Mouse (Mus musculus) left cerebral cortex, postnatal 36 days (tissue): Measurements from ENCODE around the gene Spx. TPM values are rescaled to one million over a fixed set of nuclear protein-coding genes. Genes with fewer than 3 reads are reported as not detected.

ENCODE experiments used
- DNase-seq, 2 experiments: peaks; one replicate each; pipeline ENCODE4 v3.0.0; 2021 to 2022; ENCODE audit warnings: low spot score in 2 of 2, mixed read lengths in 1 of 2
- intact Hi-C: fragments of 180-260 bp; cut with DNase I; formaldehyde crosslinking; loops from one replicate; pipeline ENCODE4 v1.15.1; 2025
- total RNA-seq, 2 experiments: library from RNA; stranded (reverse); gene quantifications; 2 replicates each; pipeline ENCODE4 v1.2.3; 2021

Gene Spx
- 1 to 10 TPM in 1 of 2 experiments, under 1 TPM in 1; 0.96 to 1.3 TPM for total RNA-seq

DNA sequence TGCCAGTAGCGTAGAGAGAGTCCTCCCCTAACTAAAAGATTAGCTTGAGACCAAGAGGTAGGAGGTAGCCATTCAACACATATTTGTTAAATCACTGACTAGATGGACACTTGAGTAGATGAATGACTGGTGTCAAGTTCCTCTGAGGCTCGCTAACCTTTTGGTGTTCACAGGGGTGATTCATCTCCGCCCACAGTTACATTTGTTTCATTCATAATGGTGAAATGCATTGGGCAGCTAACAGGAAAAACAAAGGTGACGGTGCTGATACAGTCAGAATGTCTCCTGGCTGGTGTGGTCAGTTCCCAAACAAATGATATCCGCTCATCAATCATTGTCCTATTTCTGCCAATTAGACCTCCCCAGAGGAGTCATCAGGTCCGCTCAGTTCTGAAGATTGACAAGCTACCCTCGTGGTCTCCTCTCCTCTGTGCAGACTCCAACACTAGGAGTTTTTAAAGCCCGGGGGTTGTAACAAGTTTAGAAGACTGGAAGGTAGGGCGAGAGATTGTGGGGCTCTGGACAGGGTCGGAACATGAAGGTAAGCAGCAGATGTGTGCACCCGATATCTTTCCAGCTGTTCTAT is at the start of gene Spx:
Gene Spx (plus strand): TSS at position 536 of the 586 bp plus-strand sequence.
- intact Hi-C loops = no loop called here
- no peak for DNase-seq

GRCm38 (mm10) chr6:142365742-142366472 is 47.3 kb upstream of the Spx start:
- intact Hi-C loops = loop anchor here (10.0 kb wide), 1 partner anchor 99 kb away; no protein-coding TSS in a partner anchor
- DNase-seq = no peak

DNA sequence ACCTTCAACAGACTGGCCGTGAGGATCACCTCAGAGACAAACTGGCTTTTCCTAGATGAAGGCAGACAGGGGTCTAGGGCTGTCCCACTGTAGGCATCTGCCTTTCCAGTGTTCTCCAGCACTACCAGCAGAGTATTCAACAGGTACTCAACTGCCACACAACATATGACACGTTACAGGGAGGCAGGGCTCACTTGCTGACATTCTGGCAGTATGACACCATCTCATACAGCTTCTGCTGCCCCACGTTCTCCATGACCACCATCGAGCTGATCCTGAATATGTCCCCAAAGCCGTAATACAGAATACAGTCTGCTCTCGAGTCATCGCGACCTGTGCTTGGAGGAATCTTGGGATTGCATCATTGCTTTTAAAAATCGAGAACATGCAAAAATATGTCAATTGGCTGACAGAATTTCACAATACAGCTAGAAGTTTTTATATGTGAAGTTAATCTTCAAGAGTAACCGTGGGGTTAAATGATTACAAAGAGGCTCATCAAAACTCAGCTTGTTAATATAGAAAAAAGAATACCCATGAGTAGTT is 46.7 kb upstream of the Spx start:
- intact Hi-C loops = loop anchor here (10.0 kb wide), 1 partner anchor 98 kb away; no protein-coding TSS in a partner anchor
- no peak for DNase-seq

- DNase-seq = no peak
- intact Hi-C loops = loop anchor here (10.0 kb wide), 1 partner anchor 97 kb away; no protein-coding TSS in a partner anchor
These were observed 45.7 kb upstream of the Spx start for GRCm38 (mm10) chr6:142367565-142367964.

DNA sequence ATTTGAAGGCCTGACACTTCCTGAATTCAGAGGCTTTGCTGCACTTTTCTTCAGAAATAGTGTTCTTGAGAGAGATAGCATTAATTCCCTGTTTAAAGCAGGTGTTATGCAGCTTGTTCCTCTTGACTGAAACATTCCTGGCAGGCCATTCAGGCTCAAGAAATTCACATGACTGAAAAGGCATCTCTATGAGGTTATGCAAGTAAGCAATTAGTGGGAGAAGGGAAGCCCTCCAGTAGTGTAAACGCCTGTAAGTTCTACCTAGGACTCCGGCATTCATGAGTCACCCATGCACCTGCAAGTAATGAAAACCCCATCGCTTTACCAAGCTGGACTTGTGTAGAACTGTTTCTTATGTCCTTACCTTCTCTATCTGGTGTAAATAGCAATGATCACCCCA is 43.7 kb upstream of the Spx start:
- DNase-seq = no peak
- intact Hi-C loops = loop anchor here (10.0 kb wide), 1 partner anchor 95 kb away; no protein-coding TSS in a partner anchor

GRCm38 (mm10) chr6:142377081-142377480 is 36.2 kb upstream of the Spx start:
- no peak for DNase-seq
- intact Hi-C loops = no loop called here

DNA sequence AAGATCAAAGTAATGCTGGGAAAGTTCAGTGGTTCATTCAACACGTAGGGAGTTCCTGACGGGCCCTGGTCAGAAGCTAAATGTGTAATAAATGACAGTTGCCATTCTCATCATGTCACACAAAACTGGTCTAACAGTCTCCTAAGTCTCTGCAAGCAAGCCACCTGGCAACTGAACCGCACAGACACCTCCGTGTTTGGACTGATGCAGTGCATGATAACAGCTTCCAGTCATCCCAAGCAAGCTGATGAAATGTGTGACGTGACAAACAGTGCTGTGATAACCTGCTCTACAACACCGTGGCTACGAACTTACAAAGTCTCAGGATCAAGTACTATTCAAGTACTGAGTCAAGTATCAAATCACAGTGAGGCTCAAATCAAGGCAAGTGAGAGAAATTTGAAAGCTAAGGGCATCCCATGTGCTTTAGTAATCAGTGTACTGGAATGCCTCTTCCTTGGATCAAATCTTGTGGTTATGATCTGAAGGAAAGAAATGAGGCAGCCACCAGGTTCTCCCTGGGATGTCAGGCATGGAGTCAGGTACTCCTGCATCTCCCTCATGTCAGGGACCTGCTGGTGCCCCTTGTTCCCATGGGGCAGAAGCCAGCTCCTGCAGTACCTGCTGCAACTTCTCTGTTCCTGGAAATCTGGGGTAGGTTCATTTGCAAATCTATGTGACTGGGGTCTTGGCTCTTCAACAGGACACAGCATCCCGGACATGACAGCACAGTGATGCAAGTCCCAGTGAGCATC is 34.5 kb upstream of the Spx start:
- no peak for DNase-seq
- intact Hi-C loops = no loop called here

- intact Hi-C loops = loop anchor here (10.0 kb wide), 1 partner anchor 365 kb away; no protein-coding TSS in a partner anchor
- no peak for DNase-seq
These were observed 33.3 kb upstream of the Spx start for GRCm38 (mm10) chr6:142379961-142380360.

GRCm38 (mm10) chr6:142381615-142382014 is 31.6 kb upstream of the Spx start:
- no peak for DNase-seq
- intact Hi-C loops = loop anchor here (10.0 kb wide), 1 partner anchor 363 kb away; no protein-coding TSS in a partner anchor

- no peak for DNase-seq
- intact Hi-C loops = loop anchor here (10.0 kb wide), 1 partner anchor 360 kb away; no protein-coding TSS in a partner anchor
These were observed 28.7 kb upstream of the Spx start for GRCm38 (mm10) chr6:142384521-142384920.

DNA sequence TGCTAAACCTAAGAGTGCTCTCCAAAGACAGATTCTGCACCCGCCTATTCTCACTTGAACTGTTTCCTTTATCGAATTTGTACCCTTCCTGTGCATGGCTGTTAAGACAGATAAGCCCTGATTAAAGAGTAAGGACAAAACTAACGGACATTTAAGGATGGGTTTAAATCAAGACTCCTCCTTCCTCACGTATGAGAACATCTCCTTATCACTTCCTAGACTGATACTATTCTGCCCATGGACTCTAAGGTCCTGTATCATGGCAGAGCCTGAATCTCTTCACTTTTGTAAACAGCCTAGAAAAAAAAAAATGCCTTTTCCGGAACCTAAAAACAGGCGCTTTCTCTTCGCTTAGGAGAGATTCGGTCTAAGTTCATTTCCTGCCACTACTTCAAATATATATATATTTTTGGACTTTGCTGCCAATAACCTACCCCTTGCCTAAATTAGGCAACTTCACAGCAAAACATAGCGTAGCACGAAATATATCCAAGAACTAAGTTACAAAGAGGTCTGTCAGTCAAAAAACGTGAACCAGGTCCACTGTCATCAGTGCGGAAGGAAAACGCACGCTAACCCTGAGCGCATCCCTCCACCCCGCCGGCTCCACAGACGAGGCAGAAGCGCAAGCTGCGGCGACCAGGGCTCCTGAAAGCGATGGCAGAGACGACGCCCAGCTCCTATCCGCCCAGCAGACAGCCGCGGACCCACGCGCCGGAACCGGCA is 26.8 kb upstream of the Spx start:
- no peak for DNase-seq
- intact Hi-C loops = loop anchor here (2.0 to 10.0 kb wide), 3 partner anchors 39 to 358 kb away; partner anchors contain the start of genes Ldhb and Pyroxd1

- intact Hi-C loops = loop anchor here (2.0 to 10.0 kb wide), 3 partner anchors 40 to 358 kb away; partner anchors contain the start of genes Ldhb and Pyroxd1
- DNase-seq = peak; percentile 99
These were observed 26.1 kb upstream of the Spx start, which contains the start of the genes Recql and Golt1b for GRCm38 (mm10) chr6:142387011-142387754. TSS of gene Recql (minus strand) at chr6:142387087. TSS of gene Golt1b (plus strand) at chr6:142387221.

- DNase-seq = no peak
- intact Hi-C loops = loop anchor here (2.0 to 10.0 kb wide), 3 partner anchors 41 to 357 kb away; partner anchors contain the start of genes Ldhb and Pyroxd1
These were observed 25.4 kb upstream of the Spx start for GRCm38 (mm10) chr6:142387755-142388271.

DNA sequence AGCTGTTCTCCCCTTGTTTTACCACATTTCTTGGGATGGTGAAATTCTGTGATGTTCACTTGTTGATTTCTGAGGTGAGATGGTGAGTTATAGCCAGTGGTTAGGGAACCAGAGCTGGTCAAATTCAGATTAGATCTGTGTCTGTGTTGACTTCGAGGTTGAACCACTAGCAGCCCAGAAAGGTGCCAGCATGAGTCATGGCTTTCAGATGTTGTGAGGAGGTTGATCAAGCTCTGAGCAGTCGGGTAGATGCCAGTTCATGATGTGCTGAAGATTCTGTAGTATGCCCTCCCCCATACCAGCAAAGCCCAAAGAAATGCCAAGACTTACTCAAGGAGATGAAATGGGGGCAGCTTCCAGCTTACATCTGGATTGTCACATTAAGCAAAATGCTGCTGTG is 24.1 kb upstream of the Spx start:
- intact Hi-C loops = loop anchor here (5.0 to 10.0 kb wide), 2 partner anchors 42 to 356 kb away; partner anchors contain the start of gene Pyroxd1
- DNase-seq = no peak

GRCm38 (mm10) chr6:142392312-142392711 is 20.9 kb upstream of the Spx start:
- no peak for DNase-seq
- intact Hi-C loops = no loop called here

GRCm38 (mm10) chr6:142394669-142395068 is 18.6 kb upstream of the Spx start:
- peak in 1 of 2 experiments; percentile 11 for DNase-seq
- intact Hi-C loops = no loop called here

DNA sequence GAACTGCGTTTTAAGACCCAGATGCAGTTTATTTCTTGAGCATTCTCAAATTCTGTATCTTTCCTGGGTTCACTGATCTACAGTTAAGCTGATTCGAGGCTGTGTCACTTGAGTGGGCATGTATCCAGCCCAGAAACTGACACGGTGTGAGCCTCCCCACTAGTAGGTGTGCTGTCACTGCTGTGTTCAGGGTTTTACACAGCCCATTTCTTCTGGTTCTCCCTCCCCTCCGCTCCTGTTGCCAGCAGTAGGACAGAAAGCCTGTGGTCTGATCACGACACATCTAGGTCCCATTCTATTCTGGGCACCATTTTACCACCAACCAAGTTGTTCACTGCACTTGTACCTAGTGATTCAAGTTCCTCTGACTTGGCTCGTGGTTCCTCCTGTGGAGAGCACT is 17.5 kb upstream of the Spx start:
- no peak for DNase-seq
- intact Hi-C loops = no loop called here

- intact Hi-C loops = no loop called here
- DNase-seq = no peak
These were observed 2.1 kb upstream of the Spx start for GRCm38 (mm10) chr6:142411140-142411539.
